Comparison of ENCODE assay signal across 14 mouse cellular contexts in the genomic region with DNA sequence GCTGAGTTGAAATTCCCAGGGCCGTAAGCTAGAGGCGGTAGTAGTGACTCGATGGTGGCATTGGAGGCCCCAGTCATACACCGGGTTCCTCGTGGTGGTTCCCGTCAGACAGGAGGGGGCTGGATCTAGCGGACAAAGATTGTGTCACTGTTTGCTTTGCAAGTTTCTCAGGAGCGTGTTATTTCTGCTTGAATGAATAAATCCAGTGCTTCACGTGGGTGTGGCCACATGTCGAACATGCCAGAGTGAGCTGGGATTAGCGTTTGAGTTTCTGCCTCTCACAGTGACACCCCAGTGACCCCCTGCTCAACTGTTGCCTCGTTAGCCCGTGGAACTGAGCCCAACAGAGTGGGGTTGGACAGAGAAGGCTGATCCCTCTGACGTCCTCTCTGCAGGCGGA. TPM values are rescaled to one million over a fixed set of nuclear protein-coding genes. Genes with fewer than 3 reads are reported as not detected.
DNase-seq lines count a peak whose midpoint lies in the region; ATAC-seq lines count a peak whose summit lies in the region.
"Had no signal": no experiment of that assay in that cellular context is flagged by ENCODE, and none has a peak within 500 bp of the region (broad histone marks: within the 10 kb centered on the region; RNA-seq: fewer than 3 reads in every experiment).

No protein-coding gene starts in this region.

- peak; percentile 40 for DNase-seq in kidney, postnatal 10 days
- DNase-seq in kidney, adult 9 months, result no peak
- DNase-seq in Muller cell, postnatal 12 days (ENCODE audit: inconsistent ontology term), result peak; percentile 71
- peak; percentile 66 for DNase-seq in retina, embryonic 14.5 days (ENCODE audit: low spot score)
- DNase-seq in ovary, adult 18-20 months (ENCODE audit: low spot score), result no peak
- DNase-seq in heart, postnatal 36 days, result no peak
- DNase-seq in hindbrain, embryonic 10.5 days (ENCODE audit: low spot score), result no peak
- DNase-seq: cerebellum, adult 9-10 months; kidney, postnatal 14 days had no signal

- H3K4me3 ChIP-seq in embryonic facial prominence, embryonic 12.5 days, result no peak overlapping the region
- H3K4me3 ChIP-seq in hindbrain, embryonic 10.5 days, result no peak overlapping the region
- H3K4me3 ChIP-seq: hindbrain, embryonic 15.5 days; left cerebral cortex, adult 2 months; liver, embryonic 15.5 days had no signal

- H3K27me3 ChIP-seq in embryonic facial prominence, embryonic 12.5 days, result no peaks in the 10 kb centered on the region
- peaks cover 17% of the 10 kb centered on the region for H3K27me3 ChIP-seq in hindbrain, embryonic 10.5 days (ENCODE audit: insufficient read depth, poor library complexity, severe bottlenecking)
- H3K27me3 ChIP-seq: hindbrain, embryonic 15.5 days had no signal

- intact Hi-C loops in heart, postnatal 36 days (cut with DNase I), result no loop called here

- 66% methylated on average over 15 of the region's 15 CpGs for WGBS in embryonic facial prominence, embryonic 12.5 days
- WGBS in hindbrain, embryonic 10.5 days, result 76% methylated on average over 15 of the region's 15 CpGs

- H3K9me3 ChIP-seq in embryonic facial prominence, embryonic 12.5 days, result no peaks in the 10 kb centered on the region
- no peaks in the 10 kb centered on the region for H3K9me3 ChIP-seq in hindbrain, embryonic 10.5 days
- H3K9me3 ChIP-seq: hindbrain, embryonic 15.5 days; liver, embryonic 15.5 days had no signal

- 0 out of 2 replicates have a peak overlapping the region, but pooled peaks have one; percentile 12 for H3K27ac ChIP-seq in embryonic facial prominence, embryonic 12.5 days
- no peak overlapping the region for H3K27ac ChIP-seq in hindbrain, embryonic 10.5 days
- H3K27ac ChIP-seq: hindbrain, embryonic 15.5 days; left cerebral cortex, adult 2 months; liver, embryonic 15.5 days had no signal

- H3K36me3 ChIP-seq in embryonic facial prominence, embryonic 12.5 days, result peaks cover 22% of the 10 kb centered on the region
- H3K36me3 ChIP-seq in hindbrain, embryonic 10.5 days, result peaks cover 44% of the 10 kb centered on the region

- no peak overlapping the region for H3K4me2 ChIP-seq in embryonic facial prominence, embryonic 12.5 days (replicated peaks)
- H3K4me2 ChIP-seq: hindbrain, embryonic 15.5 days; liver, embryonic 15.5 days; midbrain, embryonic 11.5 days had no signal

- ATAC-seq in embryonic facial prominence, embryonic 12.5 days (ENCODE audit: insufficient number of reproducible peaks, insufficient read depth, low FRiP score, low TSS enrichment), result no peak

- H3K4me1 ChIP-seq in embryonic facial prominence, embryonic 12.5 days, result peaks cover 20% of the 10 kb centered on the region
- H3K4me1 ChIP-seq in hindbrain, embryonic 10.5 days (replicated peaks), result peaks cover 55% of the 10 kb centered on the region

- H3K9ac ChIP-seq in embryonic facial prominence, embryonic 12.5 days, result no peak overlapping the region
- H3K9ac ChIP-seq: hindbrain, embryonic 15.5 days; liver, embryonic 15.5 days had no signal

RNA-seq across cellular contexts. Expression of a gene that starts 4.7 kb away (rescaled TPM):
- polyA plus RNA-seq in embryonic facial prominence, embryonic 12.5 days (2016; fragmentation: Nextera tagmentation; extraction: Ambion mirVana), result 18.3 and 23.0 TPM in 2 replicates
- total RNA-seq in heart, postnatal 36 days (2021), result 10 to 100 TPM; 16.4 to 19.1 TPM
- 26.8 and 34.4 TPM in 2 replicates for polyA plus RNA-seq in hindbrain, embryonic 10.5 days (2016; fragmentation: Nextera tagmentation; extraction: Ambion mirVana)

RNA-seq across cellular contexts. Expression of a gene that starts 8.1 kb away (rescaled TPM):
- polyA plus RNA-seq in embryonic facial prominence, embryonic 12.5 days (2016; fragmentation: Nextera tagmentation; extraction: Ambion mirVana), result 757 TPM in 2 replicates
- total RNA-seq in heart, postnatal 36 days (2021), result 100 to 1,000 TPM; 241 to 249 TPM
- polyA plus RNA-seq in hindbrain, embryonic 10.5 days (2016; fragmentation: Nextera tagmentation; extraction: Ambion mirVana), result 758 and 785 TPM in 2 replicates

RNA-seq across cellular contexts. Expression of a gene that starts 8.2 kb away (rescaled TPM):
- polyA plus RNA-seq in embryonic facial prominence, embryonic 12.5 days (2016; fragmentation: Nextera tagmentation; extraction: Ambion mirVana), result 13.9 and 15.0 TPM in 2 replicates
- total RNA-seq in heart, postnatal 36 days (2021), result 10 to 100 TPM; 11.7 to 12.2 TPM
- polyA plus RNA-seq in hindbrain, embryonic 10.5 days (2016; fragmentation: Nextera tagmentation; extraction: Ambion mirVana), result 14.4 and 16.1 TPM in 2 replicates

RNA-seq across cellular contexts. Expression of a gene that starts 16.5 kb away (rescaled TPM):
- polyA plus RNA-seq in embryonic facial prominence, embryonic 12.5 days (2016; fragmentation: Nextera tagmentation; extraction: Ambion mirVana), result 31.5 and 34.9 TPM in 2 replicates
- 1 to 10 TPM; 8.0 to 8.2 TPM for total RNA-seq in heart, postnatal 36 days (2021)
- polyA plus RNA-seq in hindbrain, embryonic 10.5 days (2016; fragmentation: Nextera tagmentation; extraction: Ambion mirVana), result 30.5 and 32.1 TPM in 2 replicates

RNA-seq across cellular contexts. Expression of a gene that starts 30.9 kb away (rescaled TPM):
- polyA plus RNA-seq in embryonic facial prominence, embryonic 12.5 days (2016; fragmentation: Nextera tagmentation; extraction: Ambion mirVana), result 10.3 and 13.1 TPM in 2 replicates
- total RNA-seq in heart, postnatal 36 days (2021), result 10 to 100 TPM; 14.0 to 14.7 TPM
- polyA plus RNA-seq in hindbrain, embryonic 10.5 days (2016; fragmentation: Nextera tagmentation; extraction: Ambion mirVana), result 8.1 and 11.3 TPM in 2 replicates

Comparison
In these comparisons a context has a peak if more than half of its experiments do, and no peak if none do; other contexts are left out.
1. DNase-seq: peak in kidney, postnatal 10 days (single experiment), Muller cell, postnatal 12 days (single experiment) and retina, embryonic 14.5 days (single experiment); none in kidney, adult 9 months (single experiment), ovary, adult 18-20 months (single experiment), heart, postnatal 36 days (0 of 2) and hindbrain, embryonic 10.5 days (single experiment).